Comparison of ENCODE assay signal across 8 mouse cellular contexts in genomic region chr11:98721458-98722226, GRCm38 (mm10). TPM values are rescaled to one million over a fixed set of nuclear protein-coding genes. Genes with fewer than 3 reads are reported as not detected.
A peak's percentile ranks its signal among the peaks of the same experiment; 100 is the strongest.
DNase-seq lines count a peak whose midpoint lies in the region; ATAC-seq and TF ChIP-seq lines count a peak whose summit lies in the region.

No protein-coding gene starts in this region.

- H3K4me1 ChIP-seq in lung, adult 2 months (ENCODE audit: control insufficient read depth, insufficient read depth, low read length): peaks cover 14% of the 10 kb centered on the region

- peak overlapping the region; percentile 74 for H3K27ac ChIP-seq in layer of hippocampus, adult 2 months

- no peak for ATAC-seq in frontal cortex, adult (ENCODE audit: low TSS enrichment)
- no peak for ATAC-seq in erythroblast, adult 5-6 weeks (replicated peaks; ENCODE audit: low FRiP score, poor library complexity, severe bottlenecking)

- no peak for DNase-seq in layer of hippocampus, adult 2 months (ENCODE audit: low spot score in 2 of 2)
- no peak for DNase-seq in layer of hippocampus, adult 9-10 months (ENCODE audit: low spot score)
- peak; percentile 50 to 65 for DNase-seq in adrenal gland, postnatal 36 days
- peak; percentile 83 for DNase-seq in gastrocnemius, postnatal 14 days
- DNase-seq in kidney, adult 18-20 months: peak; percentile 76
- peak; percentile 61 for DNase-seq in lung, adult 2 months

- intact Hi-C loops in gastrocnemius, postnatal 14 days (cut with DNase I; ENCODE audit: low total_unique reads): no loop called here

- 35% methylated on average over 24 of the region's 24 CpGs for WGBS in lung, adult 2 months

- peak; percentile 80 for TF ChIP-seq CTCF in layer of hippocampus, adult 2 months (conservative IDR thresholded peaks at IDR 0.05)
- peak; percentile 28 for TF ChIP-seq CTCF in lung, adult 2 months (IDR thresholded peaks at IDR 0.05; ENCODE audit: insufficient read depth, low read length)

- TF ChIP-seq POLR2A in lung, adult 2 months (IDR thresholded peaks at IDR 0.05; ENCODE audit: borderline replicate concordance, extremely low read depth, low read depth, low read length): peak; percentile 33; the same call in 1 of the 2 replicates

- H3K4me3 ChIP-seq in layer of hippocampus, adult 2 months: no peak overlapping the region
- H3K4me3 ChIP-seq in lung, adult 2 months (replicated peaks; ENCODE audit: extremely low read depth, low read depth, low read length): no peak overlapping the region

RNA-seq across cellular contexts. Expression of gene Med24, which starts 7.6 kb away (rescaled TPM):
- total RNA-seq in layer of hippocampus, adult 2 months (2021): 100 to 1,000 TPM; 146 to 148 TPM
- 10 to 100 TPM; 46.9 to 52.0 TPM for total RNA-seq in adrenal gland, postnatal 36 days (2021)
- 10 to 100 TPM; 40.3 to 42.0 TPM for total RNA-seq in gastrocnemius, postnatal 14 days (2021)
- polyA plus RNA-seq in lung, adult 2 months (2012; rRNA removed): 45.0 and 55.1 TPM in 2 replicates
- 8.8 and 17.3 TPM in 2 replicates for total RNA-seq in erythroblast, adult 5-6 weeks (2015; ENCODE audit: low replicate concordance)
- 10.3 and 17.6 TPM in 2 replicates for total RNA-seq in erythroblast, adult 5-6 weeks (2017; ENCODE audit: low replicate concordance)

RNA-seq across cellular contexts. Expression of gene Thra, which starts 18.8 kb away (rescaled TPM):
- 1,000 to 10,000 TPM in 1 of 2 experiments, 100 to 1,000 TPM in 1; 996 to 1,082 TPM for total RNA-seq in layer of hippocampus, adult 2 months (2021)
- 10 to 100 TPM; 69.2 to 91.7 TPM for total RNA-seq in adrenal gland, postnatal 36 days (2021)
- 100 to 1,000 TPM in 1 of 2 experiments, 10 to 100 TPM in 1; 91.8 to 106 TPM for total RNA-seq in gastrocnemius, postnatal 14 days (2021)
- 142 and 159 TPM in 2 replicates for polyA plus RNA-seq in lung, adult 2 months (2012; rRNA removed)
- total RNA-seq in erythroblast, adult 5-6 weeks (2015; ENCODE audit: low replicate concordance): 1.9 and 5.0 TPM in 2 replicates
- 4.3 and 8.1 TPM in 2 replicates for total RNA-seq in erythroblast, adult 5-6 weeks (2017; ENCODE audit: low replicate concordance)

RNA-seq across cellular contexts. Expression of gene Csf3, which starts 20.6 kb away (rescaled TPM):
- not detected for total RNA-seq in layer of hippocampus, adult 2 months (2021)
- not detected for total RNA-seq in adrenal gland, postnatal 36 days (2021)
- total RNA-seq in gastrocnemius, postnatal 14 days (2021): not detected
- polyA plus RNA-seq in lung, adult 2 months (2012; rRNA removed): not detected in 2 replicates
- total RNA-seq in erythroblast, adult 5-6 weeks (2015; ENCODE audit: low replicate concordance): not detected in 2 replicates
- total RNA-seq in erythroblast, adult 5-6 weeks (2017; ENCODE audit: low replicate concordance): not detected in 2 replicates

RNA-seq across cellular contexts. Expression of gene Psmd3, which starts 39.3 kb away (rescaled TPM):
- total RNA-seq in layer of hippocampus, adult 2 months (2021): 100 to 1,000 TPM; 123 to 125 TPM
- total RNA-seq in adrenal gland, postnatal 36 days (2021): 100 to 1,000 TPM; 124 to 128 TPM
- 10 to 100 TPM; 89.2 to 91.4 TPM for total RNA-seq in gastrocnemius, postnatal 14 days (2021)
- polyA plus RNA-seq in lung, adult 2 months (2012; rRNA removed): 136 and 156 TPM in 2 replicates
- total RNA-seq in erythroblast, adult 5-6 weeks (2015; ENCODE audit: low replicate concordance): 10.2 and 14.2 TPM in 2 replicates
- 15.4 and 26.9 TPM in 2 replicates for total RNA-seq in erythroblast, adult 5-6 weeks (2017; ENCODE audit: low replicate concordance)

RNA-seq across cellular contexts. Expression of gene Nr1d1, which starts 53.5 kb away (rescaled TPM):
- total RNA-seq in layer of hippocampus, adult 2 months (2021): 10 to 100 TPM; 93.2 to 94.0 TPM
- 100 to 1,000 TPM; 116 to 171 TPM for total RNA-seq in adrenal gland, postnatal 36 days (2021)
- 10 to 100 TPM; 27.3 to 64.6 TPM for total RNA-seq in gastrocnemius, postnatal 14 days (2021)
- polyA plus RNA-seq in lung, adult 2 months (2012; rRNA removed): 213 and 329 TPM in 2 replicates
- not detected in 2 replicates for total RNA-seq in erythroblast, adult 5-6 weeks (2015; ENCODE audit: low replicate concordance)
- total RNA-seq in erythroblast, adult 5-6 weeks (2017; ENCODE audit: low replicate concordance): 0.26 and 0.42 TPM in 2 replicates

Comparison
In these comparisons a context has a peak if more than half of its experiments do, and no peak if none do; other contexts are left out.
1. DNase-seq: peak in adrenal gland, postnatal 36 days (2 of 2), gastrocnemius, postnatal 14 days (single experiment), kidney, adult 18-20 months (single experiment) and lung, adult 2 months (single experiment); none in layer of hippocampus, adult 2 months (0 of 2) and layer of hippocampus, adult 9-10 months (single experiment).
2. RNA of gene Thra, which starts 18.8 kb away (total RNA-seq): 996 to 1,082 TPM in layer of hippocampus, adult 2 months, 91.8 to 106 TPM in gastrocnemius, postnatal 14 days and 69.2 to 91.7 TPM in adrenal gland, postnatal 36 days; 1.9 to 8.1 TPM in erythroblast, adult 5-6 weeks; every median in the first group is over 4 times any median in the second.